Mouse (Mus musculus): Measurements from ENCODE around the gene Methig1.
"Not testable (repeated sequence)": the region's sequence is repeated elsewhere in the genome, so short reads cannot be mapped to it uniquely, and the experiment has no call there.

GRCm38 (mm10) chr15:100365967-100366366, 13.0 kb downstream of the Methig1 start:
- TF ChIP-seq CTCF (IDR thresholded peaks at IDR 0.05; ENCODE audit: extremely low read depth, insufficient read length, insufficient replicate concordance, low read depth, low read length); POLR2A (IDR thresholded peaks at IDR 0.05; ENCODE audit: low read depth, low read length): not testable (repeated sequence)
